Mouse (Mus musculus) lung, adult 10 weeks (tissue): ENCODE results near the gene Gabbr2. TPM values are rescaled to one million over a fixed set of nuclear protein-coding genes. Genes with fewer than 3 reads are reported as not detected.

Experiments used
- polyA plus RNA-seq: library from polyadenylated mRNA; stranded (reverse); fragments of 350-450 nt; fragmentation: Illumina TruSeq; extraction: RNeasy Lipid Tissue Mini Kit (QIAGEN cat#74804); gene quantifications from one replicate; pipeline ENCODE4 v1.2.3, GENCODE M21; 2014; ENCODE audit warnings: low read depth, low replicate concordance; ENCODE audit not compliant: insufficient read depth

Gabbr2 gene
- not detected for polyA plus RNA-seq

DNA sequence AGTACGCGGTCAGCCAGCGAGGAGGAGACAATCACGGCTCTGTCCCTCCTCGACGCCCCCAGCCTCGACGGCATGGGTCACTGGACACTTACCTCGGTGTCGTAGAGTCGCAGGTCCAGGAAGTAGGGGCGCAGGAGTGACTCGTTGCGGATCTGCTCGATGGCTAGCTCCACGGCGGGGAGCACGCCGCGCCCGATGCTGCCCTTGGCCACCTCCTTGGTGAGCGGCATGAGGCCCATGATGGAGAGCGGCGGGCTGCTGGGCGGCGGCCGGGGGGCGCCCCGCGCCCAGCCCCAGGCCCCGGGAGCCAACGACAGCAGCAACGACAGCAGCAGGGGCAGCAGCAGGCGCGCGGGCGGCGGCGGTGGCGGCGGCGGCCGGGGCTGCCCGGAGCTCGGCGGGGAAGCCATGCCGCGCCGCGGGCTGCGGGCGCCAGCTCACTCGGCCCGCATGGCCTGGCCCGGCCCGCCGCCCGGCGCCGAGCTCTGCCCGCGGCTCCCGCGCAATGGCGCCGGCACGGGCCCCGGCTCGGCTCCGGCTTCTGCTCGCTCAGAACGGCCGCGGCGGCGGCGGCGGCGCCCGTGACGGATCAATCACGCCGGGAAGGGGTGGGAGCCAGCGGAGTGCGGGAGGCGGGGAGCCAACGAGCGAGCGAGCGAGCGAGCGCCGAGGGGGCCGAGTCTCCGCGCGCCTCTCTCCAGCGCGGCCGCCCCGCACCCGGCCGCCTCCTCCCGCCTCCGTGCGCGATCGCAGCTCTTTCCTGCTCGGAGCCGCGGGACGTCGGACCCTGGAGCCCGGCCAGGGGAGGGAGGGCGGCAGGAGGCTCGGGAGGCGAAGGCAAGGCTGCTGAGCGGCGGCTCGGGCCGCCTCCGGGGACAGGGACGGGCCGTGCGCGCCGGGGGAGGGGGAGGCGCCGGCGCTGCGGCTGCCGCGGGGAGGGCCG lies at the start of gene Gabbr2:
Gene Gabbr2, minus strand, starts transcription at position 858 of the 943 bp plus-strand sequence.

DNA sequence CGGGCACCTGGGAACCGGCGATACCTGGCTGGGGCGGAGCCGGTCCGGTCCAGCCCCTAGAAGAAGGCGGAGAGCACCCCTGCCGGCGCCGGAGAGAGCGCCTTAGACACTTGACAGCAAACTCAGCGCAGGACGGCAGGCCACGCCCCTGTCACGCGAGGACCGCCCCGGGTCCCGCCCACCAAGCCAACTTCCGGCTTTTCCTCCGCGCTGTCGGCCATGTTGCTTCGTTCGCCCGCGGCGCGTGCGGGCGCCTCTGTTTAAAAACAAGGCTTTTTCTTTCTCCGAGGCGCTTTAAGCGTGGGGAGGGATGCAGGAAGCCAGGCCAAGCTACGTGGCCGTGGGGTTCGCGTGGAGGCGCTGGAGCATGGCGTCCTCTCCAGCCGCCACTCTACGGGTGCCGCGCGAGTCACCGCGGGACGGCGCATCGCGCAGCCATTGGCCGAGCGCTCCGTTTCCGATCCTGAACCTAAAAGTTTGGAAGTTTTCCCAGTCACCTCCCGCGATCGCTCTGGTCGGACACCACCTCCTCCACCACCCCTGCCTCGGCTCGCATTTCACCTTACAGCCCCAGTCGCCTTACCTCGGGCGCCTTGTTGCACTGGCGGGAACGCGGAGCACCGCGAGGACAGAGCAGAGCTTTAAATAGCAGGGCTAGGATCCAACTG lies 341.5 kb downstream of the Gabbr2 start, which contains the start of gene Tbc1d2:
Gene Tbc1d2, minus strand, starts transcription at position 124 of the 668 bp plus-strand sequence.

Other genes starting within 250 kb of the Gabbr2 start
- 1.5 TPM for gene Anks6, start 65.6 kb upstream of the Gabbr2 start, polyA plus RNA-seq
- gene Galnt12, start 100.0 kb upstream of the Gabbr2 start, polyA plus RNA-seq, result 2.2 TPM
- 7.3 TPM for gene Col15a1, start 216.3 kb upstream of the Gabbr2 start, polyA plus RNA-seq